Mouse (Mus musculus): ENCODE data around the gene Armh3.

DNA sequence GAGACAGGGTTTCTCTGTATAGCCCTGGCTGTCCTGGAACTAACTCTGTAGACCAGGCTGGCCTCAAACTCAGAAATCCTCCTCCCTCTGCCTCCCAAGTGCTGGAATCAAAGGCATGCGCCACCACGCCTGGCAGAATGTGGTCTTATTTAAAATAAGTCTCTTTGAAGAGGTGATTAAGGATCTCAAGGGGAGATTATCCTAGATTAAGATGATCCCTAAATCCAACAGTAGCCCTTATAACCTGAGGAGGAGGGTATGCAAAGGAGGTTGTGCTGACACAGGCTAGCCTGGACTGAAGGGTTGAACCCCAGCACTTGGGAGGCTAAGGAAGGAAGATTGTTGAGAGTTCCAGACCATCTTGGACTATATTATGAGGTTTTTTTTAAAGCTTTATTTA, 17.7 kb upstream of the Armh3 start:
- TF ChIP-seq CTCF (IDR thresholded peaks at IDR 0.05; ENCODE audit: borderline replicate concordance, insufficient read depth, low read length) (no peak), POLR2A (IDR thresholded peaks at IDR 0.05; ENCODE audit: low read depth, low read length) (no peak)
